Comparison of ENCODE assay signal across 23 mouse cellular contexts in genomic region chr8:27866468-27866995, GRCm38 (mm10).
DNase-seq lines count a peak whose midpoint lies in the region; ATAC-seq lines count a peak whose summit lies in the region.
"Had no signal": no experiment of that assay in that cellular context is flagged by ENCODE, and none has a peak within 500 bp of the region (broad histone marks: within the 10 kb centered on the region; RNA-seq: fewer than 3 reads in every experiment).

No protein-coding gene starts in this region.

- no peaks in the 10 kb centered on the region for H3K36me3 ChIP-seq in hindbrain, embryonic 13.5 days
- H3K36me3 ChIP-seq in hindbrain, embryonic 11.5 days (ENCODE audit: control insufficient read depth, insufficient read depth, low read length), result no peaks in the 10 kb centered on the region
- H3K36me3 ChIP-seq in hindbrain, embryonic 16.5 days (ENCODE audit: control insufficient read depth, insufficient read depth, low read length), result no peaks in the 10 kb centered on the region
- H3K36me3 ChIP-seq: embryonic facial prominence, embryonic 15.5 days; heart, embryonic 10.5 days; limb, embryonic 12.5 days; neural tube, embryonic 12.5 days had no signal

- 0 out of 2 replicates have a peak, but pooled peaks have one; percentile 46 for ATAC-seq in hindbrain, embryonic 13.5 days (ENCODE audit: low FRiP score)
- ATAC-seq in hindbrain, embryonic 11.5 days (ENCODE audit: low FRiP score), result no peak
- ATAC-seq in hindbrain, embryonic 16.5 days, result peak; percentile 54
- ATAC-seq: intestine, embryonic 16.5 days; liver, postnatal 0 days had no signal

- H3K4me3 ChIP-seq in hindbrain, embryonic 13.5 days, result no peak overlapping the region
- no peak overlapping the region for H3K4me3 ChIP-seq in hindbrain, embryonic 11.5 days (ENCODE audit: low read depth, low read length)
- no peak overlapping the region for H3K4me3 ChIP-seq in hindbrain, embryonic 16.5 days (ENCODE audit: low read length)
- H3K4me3 ChIP-seq: embryonic facial prominence, embryonic 15.5 days; gastrocnemius, adult 2 months; heart, embryonic 10.5 days; limb, embryonic 12.5 days; neural tube, embryonic 12.5 days had no signal

- no peak overlapping the region for H3K9ac ChIP-seq in hindbrain, embryonic 13.5 days
- no peak overlapping the region for H3K9ac ChIP-seq in hindbrain, embryonic 11.5 days (ENCODE audit: low read depth, low read length)
- no peak overlapping the region for H3K9ac ChIP-seq in hindbrain, embryonic 16.5 days (ENCODE audit: low read depth, low read length)
- H3K9ac ChIP-seq: embryonic facial prominence, embryonic 15.5 days; limb, embryonic 12.5 days; liver, postnatal 0 days; neural tube, embryonic 12.5 days had no signal

- peak; percentile 3 for DNase-seq in cerebellum, postnatal 10 days
- DNase-seq in cerebellum, postnatal 25 days, result no peak
- DNase-seq in hindbrain, embryonic 11.5 days (ENCODE audit: low spot score), result no peak
- DNase-seq in telencephalon, adult 2 months (ENCODE audit: low read depth, low spot score), result peak; percentile 2
- no peak for DNase-seq in kidney, postnatal 36 days
- no peak for DNase-seq in cerebellum, postnatal 4 days (ENCODE audit: low spot score in 2 of 2)
- DNase-seq: adrenal gland, postnatal 14 days; cerebellum, adult 9-11 months; gastrocnemius, adult 2 months; kidney, adult 9 months; kidney, postnatal 25 days; liver, postnatal 0 days; lung, postnatal 10 days had no signal

- no peak overlapping the region for H3K4me2 ChIP-seq in hindbrain, embryonic 13.5 days
- no peak overlapping the region for H3K4me2 ChIP-seq in hindbrain, embryonic 11.5 days (replicated peaks; ENCODE audit: low read depth, low read length)
- H3K4me2 ChIP-seq in hindbrain, embryonic 16.5 days (ENCODE audit: low read length), result no peak overlapping the region
- H3K4me2 ChIP-seq: embryonic facial prominence, embryonic 15.5 days; limb, embryonic 12.5 days; liver, embryonic 11.5 days; midbrain, embryonic 11.5 days; neural tube, embryonic 12.5 days had no signal

- no peaks in the 10 kb centered on the region for H3K9me3 ChIP-seq in hindbrain, embryonic 13.5 days
- H3K9me3 ChIP-seq in hindbrain, embryonic 11.5 days (ENCODE audit: control insufficient read depth, low read length), result no peaks in the 10 kb centered on the region
- H3K9me3 ChIP-seq in hindbrain, embryonic 16.5 days (ENCODE audit: control insufficient read depth, low read length), result no peaks in the 10 kb centered on the region
- H3K9me3 ChIP-seq: embryonic facial prominence, embryonic 15.5 days; heart, embryonic 10.5 days; limb, embryonic 12.5 days; neural tube, embryonic 12.5 days had no signal

- no peaks in the 10 kb centered on the region for H3K4me1 ChIP-seq in hindbrain, embryonic 13.5 days (replicated peaks)
- H3K4me1 ChIP-seq in hindbrain, embryonic 11.5 days (replicated peaks; ENCODE audit: control insufficient read depth, insufficient read depth, low read length), result no peaks in the 10 kb centered on the region
- no peaks in the 10 kb centered on the region for H3K4me1 ChIP-seq in hindbrain, embryonic 16.5 days (ENCODE audit: control insufficient read depth, insufficient read depth, low read depth, low read length)
- H3K4me1 ChIP-seq: embryonic facial prominence, embryonic 15.5 days; heart, embryonic 10.5 days; limb, embryonic 12.5 days; neural tube, embryonic 12.5 days had no signal

- no peaks in the 10 kb centered on the region for H3K27me3 ChIP-seq in hindbrain, embryonic 13.5 days
- H3K27me3 ChIP-seq in hindbrain, embryonic 11.5 days (ENCODE audit: control insufficient read depth, insufficient read depth, low read length), result no peaks in the 10 kb centered on the region
- H3K27me3 ChIP-seq in hindbrain, embryonic 16.5 days (replicated peaks; ENCODE audit: control insufficient read depth, insufficient read depth, low read length), result no peaks in the 10 kb centered on the region
- H3K27me3 ChIP-seq: embryonic facial prominence, embryonic 15.5 days; limb, embryonic 12.5 days; neural tube, embryonic 12.5 days had no signal

- 51% methylated on average over 1 of the region's 1 CpGs for WGBS in hindbrain, embryonic 13.5 days
- WGBS in hindbrain, embryonic 11.5 days, result 62% methylated on average over 1 of the region's 1 CpGs
- WGBS in hindbrain, embryonic 16.5 days, result 37% methylated on average over 1 of the region's 1 CpGs

- H3K27ac ChIP-seq in hindbrain, embryonic 13.5 days, result no peak overlapping the region
- H3K27ac ChIP-seq in hindbrain, embryonic 11.5 days (ENCODE audit: low read depth, low read length), result no peak overlapping the region
- no peak overlapping the region for H3K27ac ChIP-seq in hindbrain, embryonic 16.5 days (ENCODE audit: low read depth, low read length)
- H3K27ac ChIP-seq: embryonic facial prominence, embryonic 15.5 days; gastrocnemius, adult 2 months; heart, embryonic 10.5 days; limb, embryonic 12.5 days; neural tube, embryonic 12.5 days; stomach, postnatal 0 days had no signal

Comparison
In these comparisons a context has a peak if more than half of its experiments do, and no peak if none do; other contexts are left out.
1. DNase-seq: peak in cerebellum, postnatal 10 days (2 of 2) and telencephalon, adult 2 months (single experiment); none in cerebellum, postnatal 25 days (0 of 2), hindbrain, embryonic 11.5 days (single experiment), kidney, postnatal 36 days (0 of 2) and cerebellum, postnatal 4 days (0 of 2).